ENCODE assay signal across 16 mouse cellular contexts in the genomic region with DNA sequence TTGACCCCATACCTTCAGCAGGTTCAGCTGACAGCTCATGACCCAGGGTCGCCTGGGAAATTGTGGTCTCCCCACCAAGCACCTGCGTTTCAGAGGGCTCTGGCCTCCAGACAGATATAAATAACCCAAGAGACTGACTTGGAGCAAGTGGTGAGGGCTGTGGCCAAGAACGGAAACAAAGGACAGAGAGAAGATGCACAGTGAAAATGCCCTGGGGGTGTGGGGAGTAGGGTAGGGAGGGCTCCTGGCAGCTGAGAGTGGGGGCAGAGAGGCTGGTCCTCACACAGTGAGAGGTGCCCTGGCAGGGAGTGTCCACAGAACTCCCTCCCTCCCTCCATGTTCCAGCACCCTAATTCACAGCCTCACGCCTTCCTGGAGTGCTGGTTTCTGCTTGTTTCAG. TPM values are rescaled to one million over a fixed set of nuclear protein-coding genes. Genes with fewer than 3 reads are reported as not detected.
A peak's percentile ranks its signal among the peaks of the same experiment; 100 is the strongest.
DNase-seq lines count a peak whose midpoint lies in the region; ATAC-seq and TF ChIP-seq lines count a peak whose summit lies in the region.
"Had no signal": no experiment of that assay in that cellular context is flagged by ENCODE, and none has a peak within 500 bp of the region (broad histone marks: within the 10 kb centered on the region; RNA-seq: fewer than 3 reads in every experiment).

No protein-coding gene starts in this region.

- H3K4me3 ChIP-seq in intestine, postnatal 0 days (ENCODE audit: low read depth, low read length): no peak overlapping the region
- H3K4me3 ChIP-seq: forebrain, embryonic 12.5 days; lung, embryonic 15.5 days had no signal

- peaks cover 18% of the 10 kb centered on the region for H3K36me3 ChIP-seq in intestine, postnatal 0 days (ENCODE audit: control insufficient read depth, insufficient read depth)

- no peak overlapping the region for H3K9ac ChIP-seq in intestine, postnatal 0 days (ENCODE audit: low read depth, low read length)
- H3K9ac ChIP-seq: forebrain, embryonic 12.5 days; lung, embryonic 15.5 days had no signal

- TF ChIP-seq CTCF in intestine, postnatal 0 days (IDR thresholded peaks at IDR 0.05; ENCODE audit: low read depth): no peak

- 0 out of 2 replicates have a peak, but pooled peaks cover 8% of the 10 kb centered on the region for H3K4me1 ChIP-seq in intestine, postnatal 0 days (replicated peaks; ENCODE audit: control insufficient read depth, insufficient read depth, low read length)

- H3K27me3 ChIP-seq in intestine, postnatal 0 days (replicated peaks; ENCODE audit: control insufficient read depth, insufficient read depth, low read length): no peaks in the 10 kb centered on the region
- H3K27me3 ChIP-seq: forebrain, embryonic 12.5 days; lung, embryonic 15.5 days had no signal

- no peak overlapping the region for H3K4me2 ChIP-seq in intestine, postnatal 0 days (replicated peaks; ENCODE audit: low read depth)
- H3K4me2 ChIP-seq: forebrain, embryonic 12.5 days; lung, embryonic 15.5 days had no signal

- peak; percentile 8 for DNase-seq in heart, adult 8-10 months (ENCODE audit: low spot score)
- no peak for DNase-seq in heart, postnatal 10 days
- DNase-seq in 416B (ENCODE audit: low read depth): peak; percentile 16
- DNase-seq in heart, postnatal 4 days: peak; percentile 14
- no peak for DNase-seq in gastrocnemius, adult 18-20 months (ENCODE audit: low spot score)
- DNase-seq in adrenal gland, postnatal 4 days (ENCODE audit: low spot score in 2 of 2): no peak
- DNase-seq: adrenal gland, adult 8-10 months; cerebellum, adult 9-10 months; embryo, embryonic 11 days; kidney, adult 9 months; liver had no signal

- H3K9me3 ChIP-seq in intestine, postnatal 0 days (ENCODE audit: control insufficient read depth): no peaks in the 10 kb centered on the region
- H3K9me3 ChIP-seq: forebrain, embryonic 12.5 days; lung, embryonic 15.5 days had no signal

- WGBS in intestine, postnatal 0 days: 32% methylated on average over 4 of the region's 4 CpGs

- H3K27ac ChIP-seq in intestine, postnatal 0 days (ENCODE audit: low read depth, low read length): no peak overlapping the region
- H3K27ac ChIP-seq: forebrain, embryonic 12.5 days; hindbrain, postnatal 0 days; lung, embryonic 15.5 days had no signal

- ATAC-seq in granulocyte monocyte progenitor cell, adult 5-6 weeks (replicated peaks; ENCODE audit: poor library complexity, severe bottlenecking): peak; percentile 29
- no peak for ATAC-seq in intestine, postnatal 0 days
- ATAC-seq: hindbrain, postnatal 0 days had no signal

- intact Hi-C loops in heart, postnatal 10 days (cut with DNase I): loop anchor here (1.0 to 5.0 kb wide), 2 partner anchors 16 to 92 kb away; a partner anchor contains a TSS

RNA-seq across cellular contexts. Expression of a gene that starts 50.2 kb away (rescaled TPM):
- total RNA-seq in heart, adult 8-10 months (2022): 10 to 100 TPM in 3 of 4 experiments, 1 to 10 TPM in 1; 9.7 to 11.2 (median 10.8) TPM
- 10 to 100 TPM; 23.0 to 23.2 TPM for total RNA-seq in heart, postnatal 10 days (2021)
- total RNA-seq in granulocyte monocyte progenitor cell, adult 5-6 weeks (2014; fragmentation: Nextera tagmentation): 64.6 and 78.4 TPM in 2 replicates
- total RNA-seq in granulocyte monocyte progenitor cell, adult 5-6 weeks (2017): 55.9 and 62.3 TPM in 2 replicates
- 10 to 100 TPM; 34.7 to 38.0 TPM for total RNA-seq in heart, postnatal 4 days (2021)
- polyA plus RNA-seq in intestine, postnatal 0 days (2015; fragmentation: Nextera tagmentation; extraction: Ambion mirVana): 11.2 and 11.4 TPM in 2 replicates
- total RNA-seq in gastrocnemius, adult 18-20 months (2021): 1 to 10 TPM; 5.6 to 6.5 TPM
- total RNA-seq in adrenal gland, postnatal 4 days (2021): 10 to 100 TPM; 53.2 to 55.8 TPM

RNA-seq across cellular contexts. Expression of a gene that starts 50.3 kb away (rescaled TPM):
- under 1 TPM; 0.06 to 0.34 (median 0.20) TPM for total RNA-seq in heart, adult 8-10 months (2022)
- total RNA-seq in heart, postnatal 10 days (2021): 1 to 10 TPM; 4.9 to 6.3 TPM
- total RNA-seq in granulocyte monocyte progenitor cell, adult 5-6 weeks (2014; fragmentation: Nextera tagmentation): 90.6 and 123 TPM in 2 replicates
- 76.1 and 84.1 TPM in 2 replicates for total RNA-seq in granulocyte monocyte progenitor cell, adult 5-6 weeks (2017)
- total RNA-seq in heart, postnatal 4 days (2021): 10 to 100 TPM; 19.7 to 20.3 TPM
- 6.1 and 6.6 TPM in 2 replicates for polyA plus RNA-seq in intestine, postnatal 0 days (2015; fragmentation: Nextera tagmentation; extraction: Ambion mirVana)
- total RNA-seq in gastrocnemius, adult 18-20 months (2021): under 1 TPM in 1 of 2 experiments, not detected in 1; 0.12 TPM
- total RNA-seq in adrenal gland, postnatal 4 days (2021): 10 to 100 TPM; 19.8 to 21.7 TPM

Comparison
In these comparisons a context has a peak if more than half of its experiments do, and no peak if none do; other contexts are left out.
1. DNase-seq: peak in heart, adult 8-10 months (single experiment), 416B (single experiment) and heart, postnatal 4 days (single experiment); none in heart, postnatal 10 days (0 of 2), gastrocnemius, adult 18-20 months (single experiment) and adrenal gland, postnatal 4 days (0 of 2).
2. RNA of a gene that starts 50.3 kb away (total RNA-seq): 76.1 to 123 TPM in granulocyte monocyte progenitor cell, adult 5-6 weeks, 19.8 to 21.7 TPM in adrenal gland, postnatal 4 days, 19.7 to 20.3 TPM in heart, postnatal 4 days and 4.9 to 6.3 TPM in heart, postnatal 10 days; 0.06 to 0.34 TPM in heart, adult 8-10 months and 0.12 TPM in gastrocnemius, adult 18-20 months; every median in the first group is over 4 times any median in the second.